Mouse (Mus musculus): ENCODE results near the gene Gsto1.

DNA sequence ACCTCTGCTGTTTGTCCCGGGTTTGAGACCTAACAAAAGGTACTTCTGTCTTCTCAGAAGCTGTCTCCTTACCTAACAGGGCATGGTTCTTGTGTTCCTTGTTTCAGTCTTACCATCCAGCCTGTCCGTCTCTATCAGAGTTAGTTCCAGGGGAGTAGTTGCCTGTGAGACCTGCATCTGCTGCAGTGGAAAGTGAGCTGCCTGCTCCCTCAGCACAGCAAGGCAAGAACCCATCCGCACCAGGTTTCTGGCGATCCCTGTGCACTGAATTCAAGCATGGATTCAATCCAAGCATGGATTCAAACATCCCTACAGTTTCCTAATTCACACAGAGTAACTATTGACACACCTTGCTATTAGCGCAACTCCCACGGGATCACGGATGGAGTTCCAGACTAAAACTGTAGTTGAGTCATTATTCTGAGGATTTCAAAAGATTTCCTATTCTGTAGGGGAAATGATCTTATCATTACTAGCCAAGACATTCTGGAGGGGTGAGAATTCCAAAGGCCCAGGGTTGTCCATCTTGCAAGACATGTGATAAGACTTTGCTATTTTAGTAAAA, 15.4 kb downstream of the Gsto1 start:
- no peak for TF ChIP-seq GATA1 (IDR thresholded peaks at IDR 0.05; ENCODE audit: low read length)
- TF ChIP-seq TAL1 (IDR thresholded peaks at IDR 0.05; ENCODE audit: low read length): no peak

Data from erythroblast, embryonic 14.5 days (primary cell).